Comparison of ENCODE assay signal across 23 mouse cellular contexts in the genomic region with DNA sequence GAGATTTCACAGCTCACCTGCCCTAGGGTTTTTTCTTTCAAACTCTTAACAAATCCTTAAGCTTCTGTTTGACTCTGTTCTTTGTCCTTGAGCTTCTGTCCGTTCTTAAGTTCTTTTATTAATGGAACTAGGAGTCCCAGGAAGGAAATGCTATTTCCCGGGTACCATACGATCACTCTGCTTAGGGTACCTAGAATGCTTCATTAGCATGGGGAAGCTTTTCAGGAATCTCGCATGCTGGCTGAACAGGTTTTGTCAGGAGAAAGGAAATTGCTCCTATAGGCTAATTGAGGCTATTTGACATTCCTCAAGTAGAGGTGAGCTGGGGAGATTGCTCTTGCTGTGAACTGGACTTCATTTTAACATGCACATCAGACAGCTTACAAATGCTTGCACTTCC. TPM values are rescaled to one million over a fixed set of nuclear protein-coding genes. Genes with fewer than 3 reads are reported as not detected.
DNase-seq lines count a peak whose midpoint lies in the region; ATAC-seq and TF ChIP-seq lines count a peak whose summit lies in the region.
"Had no signal": no experiment of that assay in that cellular context is flagged by ENCODE, and none has a peak within 500 bp of the region (broad histone marks: within the 10 kb centered on the region; RNA-seq: fewer than 3 reads in every experiment).

No protein-coding gene starts in this region.

- H3K4me2 ChIP-seq in lung, embryonic 14.5 days, result no peak overlapping the region
- no peak overlapping the region for H3K4me2 ChIP-seq in lung, postnatal 0 days (replicated peaks; ENCODE audit: low read depth, low read length)
- H3K4me2 ChIP-seq: embryonic facial prominence, embryonic 13.5 days; heart, embryonic 12.5 days; hindbrain, embryonic 14.5 days; intestine, embryonic 15.5 days had no signal

- no peak for TF ChIP-seq EP300 in lung, postnatal 0 days (IDR thresholded peaks at IDR 0.05)
- no peak for TF ChIP-seq EP300 in MEL (IDR thresholded peaks at IDR 0.05; ENCODE audit: low read depth in 1 of 2, low read length in 2 of 2)

- H3K27ac ChIP-seq in heart, embryonic 10.5 days, result no peak overlapping the region
- H3K27ac ChIP-seq in lung, embryonic 14.5 days (ENCODE audit: low read depth), result no peak overlapping the region; the same call in 1 of the 2 replicates
- no peak overlapping the region for H3K27ac ChIP-seq in lung, postnatal 0 days (ENCODE audit: low read length)
- H3K27ac ChIP-seq in MEL (ENCODE audit: control insufficient read depth, low read depth, low read length), result no peak overlapping the region
- H3K27ac ChIP-seq: embryonic facial prominence, embryonic 13.5 days; heart, adult 2 months; hindbrain, embryonic 10.5 days; hindbrain, embryonic 14.5 days; intestine, embryonic 15.5 days had no signal

- H3K36me3 ChIP-seq in heart, embryonic 10.5 days, result no peaks in the 10 kb centered on the region
- H3K36me3 ChIP-seq in lung, embryonic 14.5 days (ENCODE audit: insufficient read depth), result no peaks in the 10 kb centered on the region
- H3K36me3 ChIP-seq in lung, postnatal 0 days (ENCODE audit: insufficient read depth, low read length), result no peaks in the 10 kb centered on the region
- no peaks in the 10 kb centered on the region for H3K36me3 ChIP-seq in MEL (ENCODE audit: control insufficient read depth in 1 of 2, insufficient read depth in 2 of 2, low read length in 2 of 2)
- H3K36me3 ChIP-seq: embryonic facial prominence, embryonic 13.5 days; heart, embryonic 12.5 days; hindbrain, embryonic 10.5 days; intestine, embryonic 15.5 days had no signal

- 37% methylated on average over 4 of the region's 4 CpGs for WGBS in heart, embryonic 10.5 days
- WGBS in lung, embryonic 14.5 days, result 32% methylated on average over 4 of the region's 4 CpGs
- WGBS in lung, postnatal 0 days, result 30% methylated on average over 4 of the region's 4 CpGs

- no peak for TF ChIP-seq POLR2A in MEL (IDR thresholded peaks at IDR 0.05; ENCODE audit: control insufficient read depth in 1 of 2, insufficient read depth in 1 of 2, low read depth in 1 of 2, low read length in 2 of 2, poor library complexity in 1 of 2)

- no peaks in the 10 kb centered on the region for H3K79me2 ChIP-seq in MEL (ENCODE audit: control insufficient read depth, insufficient read depth, low read length, poor library complexity)

- no peak for ATAC-seq in lung, embryonic 14.5 days (ENCODE audit: insufficient read depth)
- no peak for ATAC-seq in lung, postnatal 0 days
- ATAC-seq: forebrain, embryonic 14.5 days; intestine, embryonic 15.5 days had no signal

- no peak overlapping the region for H3K9ac ChIP-seq in lung, embryonic 14.5 days
- H3K9ac ChIP-seq in lung, postnatal 0 days (replicated peaks; ENCODE audit: low read depth), result no peak overlapping the region
- H3K9ac ChIP-seq in MEL (ENCODE audit: control insufficient read depth, low read depth, low read length, poor library complexity, severe bottlenecking), result no peak overlapping the region
- H3K9ac ChIP-seq: embryonic facial prominence, embryonic 13.5 days; heart, embryonic 12.5 days; hindbrain, embryonic 14.5 days; intestine, embryonic 15.5 days had no signal

- no peak for TF ChIP-seq CTCF in lung, embryonic 14.5 days (IDR thresholded peaks at IDR 0.05; ENCODE audit: low read depth)
- no peak for TF ChIP-seq CTCF in lung, postnatal 0 days (IDR thresholded peaks at IDR 0.05)
- no peak for TF ChIP-seq CTCF in MEL (IDR thresholded peaks at IDR 0.05 in 2 of 3, conservative IDR thresholded peaks at IDR 0.05 in 1 of 3; ENCODE audit: control insufficient read depth in 1 of 3, insufficient read depth in 1 of 3, low read depth in 2 of 3, low read length in 3 of 3, poor library complexity in 1 of 3, severe bottlenecking in 1 of 3)

- DNase-seq in heart, adult 11 months, result peak; percentile 61
- no peak for DNase-seq in heart, embryonic 10.5 days (ENCODE audit: low spot score)
- DNase-seq in lung, embryonic 14.5 days, result peak; percentile 53
- DNase-seq in lung, postnatal 0 days (ENCODE audit: low spot score), result no peak
- DNase-seq in MEL (ENCODE audit: low read depth, low spot score), result peak; percentile 0
- no peak for DNase-seq in spleen, postnatal 36 days (ENCODE audit: low spot score in 2 of 2)
- no peak for DNase-seq in gastrocnemius, postnatal 14 days
- DNase-seq: adrenal gland, postnatal 10 days; cerebellum, adult 11 months; cerebellum, adult 8-10 months; cerebellum, postnatal 14 days; heart, adult 2 months had no signal

- no peak overlapping the region for H3K4me3 ChIP-seq in heart, embryonic 10.5 days
- no peak overlapping the region for H3K4me3 ChIP-seq in lung, embryonic 14.5 days (ENCODE audit: low read depth, low read length)
- H3K4me3 ChIP-seq in lung, postnatal 0 days (ENCODE audit: low read depth, low read length), result no peak overlapping the region
- no peak overlapping the region for H3K4me3 ChIP-seq in MEL (ENCODE audit: control insufficient read depth in 1 of 2, insufficient read depth in 1 of 2, low read depth in 2 of 2, low read length in 2 of 2)
- H3K4me3 ChIP-seq: embryonic facial prominence, embryonic 13.5 days; heart, adult 2 months; heart, embryonic 12.5 days; hindbrain, embryonic 10.5 days; intestine, embryonic 15.5 days had no signal

- intact Hi-C loops in gastrocnemius, postnatal 14 days (cut with DNase I; ENCODE audit: low total_unique reads), result no loop called here

- no peaks in the 10 kb centered on the region for H3K9me3 ChIP-seq in heart, embryonic 10.5 days
- no peaks in the 10 kb centered on the region for H3K9me3 ChIP-seq in lung, embryonic 14.5 days (ENCODE audit: low read depth, low read length)
- no peaks in the 10 kb centered on the region for H3K9me3 ChIP-seq in lung, postnatal 0 days (ENCODE audit: low read length)
- no peaks in the 10 kb centered on the region for H3K9me3 ChIP-seq in MEL (replicated peaks; ENCODE audit: insufficient read depth, low read length)
- H3K9me3 ChIP-seq: embryonic facial prominence, embryonic 13.5 days; heart, embryonic 12.5 days; hindbrain, embryonic 10.5 days; intestine, embryonic 15.5 days had no signal

- TF ChIP-seq RAD21 in MEL (IDR thresholded peaks at IDR 0.05; ENCODE audit: low read depth, low read length), result no peak

- peaks cover 13% of the 10 kb centered on the region for H3K4me1 ChIP-seq in heart, embryonic 10.5 days
- H3K4me1 ChIP-seq in lung, embryonic 14.5 days (ENCODE audit: insufficient read depth), result no peaks in the 10 kb centered on the region
- H3K4me1 ChIP-seq in lung, postnatal 0 days (ENCODE audit: insufficient read depth, low read depth, low read length), result no peaks in the 10 kb centered on the region
- H3K4me1 ChIP-seq in MEL (ENCODE audit: control insufficient read depth in 1 of 2, insufficient read depth in 2 of 2, low read length in 2 of 2), result no peaks in the 10 kb centered on the region
- H3K4me1 ChIP-seq: embryonic facial prominence, embryonic 13.5 days; intestine, embryonic 15.5 days had no signal

- H3K27me3 ChIP-seq in heart, embryonic 10.5 days (ENCODE audit: insufficient read depth, poor library complexity, severe bottlenecking), result no peaks in the 10 kb centered on the region
- no peaks in the 10 kb centered on the region for H3K27me3 ChIP-seq in lung, embryonic 14.5 days (ENCODE audit: insufficient read depth, low read length)
- H3K27me3 ChIP-seq in lung, postnatal 0 days (replicated peaks; ENCODE audit: insufficient read depth, low read length), result no peaks in the 10 kb centered on the region
- H3K27me3 ChIP-seq in MEL (ENCODE audit: control insufficient read depth in 1 of 2, insufficient read depth in 2 of 2, low read length in 2 of 2), result no peaks in the 10 kb centered on the region
- H3K27me3 ChIP-seq: embryonic facial prominence, embryonic 13.5 days; heart, embryonic 12.5 days; intestine, embryonic 15.5 days had no signal

RNA-seq across cellular contexts. Expression of gene Pnp2, which starts 17.9 kb away (rescaled TPM):
- 0.34 TPM in 1 of 2 replicates, not detected in the other for polyA plus RNA-seq in heart, embryonic 10.5 days (2016; fragmentation: Nextera tagmentation; extraction: Ambion mirVana)
- polyA plus RNA-seq in lung, embryonic 14.5 days (2014; fragmentation: Nextera tagmentation; extraction: Ambion mirVana), result 0.42 and 0.76 TPM in 2 replicates
- 0.80 and 1.2 TPM in 2 replicates for polyA plus RNA-seq in lung, postnatal 0 days (2015; fragmentation: Nextera tagmentation; extraction: Ambion mirVana)
- 0.65 and 0.85 TPM in 2 replicates for total RNA-seq in MEL (2012; rRNA removed)
- polyA plus RNA-seq in MEL (2012; ENCODE audit: insufficient read depth in 1 of 2, insufficient read length in 2 of 2, low read depth in 1 of 2, low replicate concordance in 2 of 2, missing spikeins in 1 of 2), result 1 to 10 TPM in 1 of 2 experiments, not detected in 1; 1.7 TPM
- under 1 TPM; 0.29 to 0.49 TPM for total RNA-seq in gastrocnemius, postnatal 14 days (2021)

RNA-seq across cellular contexts. Expression of gene Gm49342, which starts 29.4 kb away (rescaled TPM):
- not detected in 2 replicates for polyA plus RNA-seq in heart, embryonic 10.5 days (2016; fragmentation: Nextera tagmentation; extraction: Ambion mirVana)
- polyA plus RNA-seq in lung, embryonic 14.5 days (2014; fragmentation: Nextera tagmentation; extraction: Ambion mirVana), result not detected in 2 replicates
- not detected in 2 replicates for polyA plus RNA-seq in lung, postnatal 0 days (2015; fragmentation: Nextera tagmentation; extraction: Ambion mirVana)
- 11.7 and 14.5 TPM in 2 replicates for total RNA-seq in MEL (2012; rRNA removed)
- polyA plus RNA-seq in MEL (2012; ENCODE audit: insufficient read depth in 1 of 2, insufficient read length in 2 of 2, low read depth in 1 of 2, low replicate concordance in 2 of 2, missing spikeins in 1 of 2), result 10 to 100 TPM in 1 of 2 experiments, not detected in 1; 45.2 TPM
- total RNA-seq in gastrocnemius, postnatal 14 days (2021), result 1 to 10 TPM; 4.6 to 6.6 TPM
- polyA plus RNA-seq: embryonic facial prominence, embryonic 13.5 days; forebrain, embryonic 14.5 days; heart, embryonic 12.5 days; heart, embryonic 16.5 days; hindbrain, embryonic 10.5 days; hindbrain, embryonic 14.5 days; intestine, embryonic 15.5 days had no signal

RNA-seq across cellular contexts. Expression of gene Rnase10, which starts 33.9 kb away (rescaled TPM):
- polyA plus RNA-seq in heart, embryonic 10.5 days (2016; fragmentation: Nextera tagmentation; extraction: Ambion mirVana), result 0.11 and 0.31 TPM in 2 replicates
- 0.45 TPM in 1 of 2 replicates, not detected in the other for polyA plus RNA-seq in lung, embryonic 14.5 days (2014; fragmentation: Nextera tagmentation; extraction: Ambion mirVana)
- 0.14 TPM in 1 of 2 replicates, not detected in the other for polyA plus RNA-seq in lung, postnatal 0 days (2015; fragmentation: Nextera tagmentation; extraction: Ambion mirVana)
- total RNA-seq in MEL (2012; rRNA removed), result not detected in 2 replicates
- polyA plus RNA-seq in MEL (2012; ENCODE audit: insufficient read depth in 1 of 2, insufficient read length in 2 of 2, low read depth in 1 of 2, low replicate concordance in 2 of 2, missing spikeins in 1 of 2), result not detected
- total RNA-seq in gastrocnemius, postnatal 14 days (2021), result not detected
- total RNA-seq: common myeloid progenitor, adult 5-6 weeks; gastrocnemius, adult 8-10 months; gastrocnemius, postnatal 4 days had no signal
- polyA plus RNA-seq: brain, embryonic 14.5 days; forebrain, embryonic 14.5 days; hindbrain, embryonic 10.5 days; hindbrain, embryonic 14.5 days had no signal

RNA-seq across cellular contexts. Expression of gene Pnp, which starts 42.8 kb away (rescaled TPM):
- 44.3 and 63.0 TPM in 2 replicates for polyA plus RNA-seq in heart, embryonic 10.5 days (2016; fragmentation: Nextera tagmentation; extraction: Ambion mirVana)
- 64.4 and 67.0 TPM in 2 replicates for polyA plus RNA-seq in lung, embryonic 14.5 days (2014; fragmentation: Nextera tagmentation; extraction: Ambion mirVana)
- 74.6 and 76.8 TPM in 2 replicates for polyA plus RNA-seq in lung, postnatal 0 days (2015; fragmentation: Nextera tagmentation; extraction: Ambion mirVana)
- 46.7 and 49.7 TPM in 2 replicates for total RNA-seq in MEL (2012; rRNA removed)
- polyA plus RNA-seq in MEL (2012; ENCODE audit: insufficient read depth in 1 of 2, insufficient read length in 2 of 2, low read depth in 1 of 2, low replicate concordance in 2 of 2, missing spikeins in 1 of 2), result 100 to 1,000 TPM in 1 of 2 experiments, 10 to 100 TPM in 1; 36.2 to 302 TPM
- total RNA-seq in gastrocnemius, postnatal 14 days (2021), result 1 to 10 TPM; 4.6 to 6.8 TPM

RNA-seq across cellular contexts. Expression of gene Pip4p1, which starts 43.0 kb away (rescaled TPM):
- polyA plus RNA-seq in heart, embryonic 10.5 days (2016; fragmentation: Nextera tagmentation; extraction: Ambion mirVana), result 36.1 and 44.7 TPM in 2 replicates
- polyA plus RNA-seq in lung, embryonic 14.5 days (2014; fragmentation: Nextera tagmentation; extraction: Ambion mirVana), result 45.6 and 47.1 TPM in 2 replicates
- 52.0 and 52.3 TPM in 2 replicates for polyA plus RNA-seq in lung, postnatal 0 days (2015; fragmentation: Nextera tagmentation; extraction: Ambion mirVana)
- total RNA-seq in MEL (2012; rRNA removed), result 10.5 and 12.2 TPM in 2 replicates
- polyA plus RNA-seq in MEL (2012; ENCODE audit: insufficient read depth in 1 of 2, insufficient read length in 2 of 2, low read depth in 1 of 2, low replicate concordance in 2 of 2, missing spikeins in 1 of 2), result 10 to 100 TPM in 1 of 2 experiments, not detected in 1; 21.6 TPM
- total RNA-seq in gastrocnemius, postnatal 14 days (2021), result 10 to 100 TPM; 12.6 to 16.4 TPM

Comparison
In these comparisons a context has a peak if more than half of its experiments do, and no peak if none do; other contexts are left out.
1. DNase-seq: peak in heart, adult 11 months (single experiment), lung, embryonic 14.5 days (single experiment) and MEL (single experiment); none in heart, embryonic 10.5 days (single experiment), lung, postnatal 0 days (single experiment), spleen, postnatal 36 days (0 of 2) and gastrocnemius, postnatal 14 days (single experiment).